Mouse (Mus musculus): ENCODE measurements around the gene Lrcol1. TPM values are rescaled to one million over a fixed set of nuclear protein-coding genes. Genes with fewer than 3 reads are reported as not detected.

Gene Lrcol1
- total RNA-seq, 2 experiments from 2014 or later: not detected

- peak; percentile 69 to 72 for DNase-seq
These were observed 42.1 kb downstream of the Lrcol1 start for GRCm38 (mm10) chr5:110386371-110387330.

GRCm38 (mm10) chr5:110387332-110387731, 42.8 kb downstream of the Lrcol1 start:
- DNase-seq: no peak

- no peak for DNase-seq
These were observed 46.1 kb downstream of the Lrcol1 start for GRCm38 (mm10) chr5:110390631-110391030.

GRCm38 (mm10) chr5:110392727-110393126, 48.2 kb downstream of the Lrcol1 start:
- DNase-seq: no peak

- no peak for DNase-seq
These were observed 50.6 kb downstream of the Lrcol1 start for GRCm38 (mm10) chr5:110395006-110395661.

- DNase-seq: no peak
These were observed 56.6 kb downstream of the Lrcol1 start for GRCm38 (mm10) chr5:110401101-110401500.

- no peak for DNase-seq
These were observed 58.0 kb downstream of the Lrcol1 start for GRCm38 (mm10) chr5:110402557-110402956.

GRCm38 (mm10) chr5:110403931-110404330, 59.4 kb downstream of the Lrcol1 start:
- no peak for DNase-seq

Other genes with a start within 250 kb of the Lrcol1 start
- gene Plcxd1, start 244.8 kb upstream of the Lrcol1 start, total RNA-seq (2021): 1 to 10 TPM; 3.3 to 4.5 TPM
- 10 to 100 TPM; 75.8 to 83.0 TPM for gene Gtpbp6, start 236.5 kb upstream of the Lrcol1 start, total RNA-seq (2021)
- gene Zfp605, start 234.6 kb upstream of the Lrcol1 start, total RNA-seq (2021): 10 to 100 TPM; 16.0 to 18.3 TPM
- 10 to 100 TPM; 45.8 to 59.9 TPM for gene Chfr, start 208.9 kb upstream of the Lrcol1 start, total RNA-seq (2021)
- gene Golga3, start 168.0 kb upstream of the Lrcol1 start, total RNA-seq (2021): 10 to 100 TPM; 45.5 to 51.6 TPM
- gene Ankle2, start 113.7 kb upstream of the Lrcol1 start, total RNA-seq (2021): 10 to 100 TPM; 38.6 to 48.2 TPM
- gene Pgam5, start 74.8 kb upstream of the Lrcol1 start, total RNA-seq (2021): 10 to 100 TPM; 57.4 to 62.8 TPM
- 1 to 10 TPM; 8.5 to 9.4 TPM for gene Pxmp2, start 58.5 kb upstream of the Lrcol1 start, total RNA-seq (2021)
- gene Pole, start 58.4 kb upstream of the Lrcol1 start, total RNA-seq (2021): 1 to 10 TPM; 1.2 to 2.1 TPM
- gene P2rx2, start 1.5 kb upstream of the Lrcol1 start, total RNA-seq (2021): under 1 TPM in 1 of 2 experiments, not detected in 1; 0.27 TPM
- 10 to 100 TPM; 78.1 to 89.6 TPM for gene Fbrsl1, start 103.8 kb downstream of the Lrcol1 start, total RNA-seq (2021)
- gene Galnt9, start 199.6 kb downstream of the Lrcol1 start, total RNA-seq (2021): 100 to 1,000 TPM; 105 to 109 TPM

All from layer of hippocampus, postnatal 36 days (tissue).